Mouse (Mus musculus) midbrain, embryonic 11.5 days (tissue): ENCODE results near the gene C1qtnf2. TPM values are rescaled to one million over a fixed set of nuclear protein-coding genes. Genes with fewer than 3 reads are reported as not detected.

ENCODE experiments used
- ATAC-seq: fragments of 200-750 bp; cut with Nextera tagmentation; 2 replicates; pipeline ENCODE4 v1.8.0; 2017; ENCODE audit warnings: moderate TSS enrichment, moderate library complexity; ENCODE audit not compliant: low FRiP score
- DNase-seq: peaks from one replicate; pipeline ENCODE4 v3.0.0; 2015; ENCODE audit warnings: low spot score; ENCODE audit errors: missing footprints
- H3K27ac ChIP-seq: fragments of 300-500 bp; sonication (generic); 2 replicates; pipeline ENCODE4 v1.5.1; 2014; ENCODE audit warnings: low read depth, low read length
- H3K27me3 ChIP-seq: fragments of 300-500 bp; sonication (generic); 2 replicates; pipeline ENCODE4 v1.6.1; 2014; ENCODE audit warnings: mild to moderate bottlenecking, low read length, moderate library complexity, mixed read lengths; ENCODE audit not compliant: control insufficient read depth, insufficient read depth
- H3K36me3 ChIP-seq: fragments of 300-500 bp; sonication (generic); 2 replicates; pipeline ENCODE4 v1.6.1; 2014; ENCODE audit warnings: mild to moderate bottlenecking, low read length, moderate library complexity, mixed read lengths; ENCODE audit not compliant: control insufficient read depth, insufficient read depth
- H3K4me1 ChIP-seq: fragments of 300-500 bp; sonication (generic); 2 replicates; pipeline ENCODE4 v1.6.1; 2014; ENCODE audit warnings: low read length; ENCODE audit not compliant: control insufficient read depth, insufficient read depth
- H3K4me2 ChIP-seq: fragments of 300-500 bp; sonication (generic); 2 replicates; pipeline ENCODE4 v1.6.1; 2014; ENCODE audit warnings: mild to moderate bottlenecking, moderate library complexity
- H3K4me3 ChIP-seq: fragments of 300-500 bp; sonication (generic); 2 replicates; pipeline ENCODE4 v1.5.1; 2014; ENCODE audit warnings: low read depth, low read length
- H3K9ac ChIP-seq: fragments of 300-500 bp; sonication (generic); 2 replicates; pipeline ENCODE4 v1.6.1; 2014; ENCODE audit warnings: low read length
- H3K9me3 ChIP-seq: fragments of 300-500 bp; sonication (generic); 2 replicates; pipeline ENCODE4 v1.6.1; 2016; ENCODE audit warnings: low read length; ENCODE audit not compliant: control insufficient read depth
- WGBS: fragments of 180-500 bp; shearing (Covaris S2); extraction: QIAGEN DNeasy Blood & Tissue Kit; methylation state at CpG from one replicate; pipeline ENCODE4 v1.1.7; 2014; 5-methylcytosine and 5-hydroxymethylcytosine counted together
- polyA plus RNA-seq: library from polyadenylated mRNA; unstranded; fragments of >200 nt; fragmentation: Nextera tagmentation; extraction: Ambion mirVana; gene quantifications from 2 replicates; pipeline ENCODE4 v1.2.1, GENCODE M21; 2014

Gene C1qtnf2
- polyA plus RNA-seq, 1 experiment from 2014 or later: 2.7 TPM

DNA sequence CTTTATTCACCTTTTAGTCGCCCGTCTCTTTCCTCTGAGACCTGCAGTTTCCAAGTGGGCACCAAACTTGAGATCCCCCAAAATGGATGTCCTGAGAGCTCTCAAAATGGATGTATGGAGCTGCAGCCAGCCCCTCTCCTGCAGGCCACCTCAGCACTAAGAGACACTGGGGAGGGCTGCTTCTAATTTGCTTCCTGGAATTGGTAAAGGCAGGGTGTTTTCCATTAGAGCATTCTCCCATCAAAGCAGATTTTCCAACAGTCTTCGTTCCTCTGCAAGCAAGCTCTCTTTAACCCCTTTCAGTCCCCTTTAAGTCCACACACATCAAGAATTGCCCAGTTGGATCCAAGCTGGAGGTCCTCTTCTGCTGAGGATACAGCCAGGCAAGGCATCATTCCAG is 5.3 kb downstream of the C1qtnf2 start:
- no peaks in the 10 kb centered on the region for H3K36me3 ChIP-seq
- no peak overlapping the region for H3K27ac ChIP-seq
- 86% methylated on average over 3 of the region's 3 CpGs for WGBS
- ATAC-seq (no peak), DNase-seq (no peak)
- no peak overlapping the region for H3K4me3 ChIP-seq
- no peaks in the 10 kb centered on the region for H3K27me3 ChIP-seq
- peaks cover 3% of the 10 kb centered on the region; the same call in 1 of the 2 replicates for H3K4me1 ChIP-seq
- H3K9me3 ChIP-seq: no peaks in the 10 kb centered on the region
- no peak overlapping the region for H3K4me2 ChIP-seq
- H3K9ac ChIP-seq: no peak overlapping the region

DNA sequence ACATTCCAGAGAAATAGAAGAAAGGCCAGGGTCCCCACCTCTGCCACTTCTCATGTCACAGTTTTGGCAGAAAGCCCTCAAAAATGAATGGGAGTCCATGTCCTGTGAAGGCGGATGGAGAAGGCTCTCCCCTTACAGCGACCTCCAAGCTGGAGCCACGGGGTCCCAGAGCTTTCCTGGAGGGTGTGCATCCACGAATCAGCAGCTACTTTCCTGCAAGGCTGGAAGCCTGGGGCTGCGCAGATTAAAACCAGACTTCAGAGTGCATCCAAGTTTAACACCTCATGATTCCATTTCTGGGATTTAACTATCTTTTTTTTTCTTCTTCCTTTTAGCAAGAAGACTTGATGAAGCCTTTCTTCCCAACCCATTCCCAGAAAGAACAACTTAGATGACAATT is 6.5 kb downstream of the C1qtnf2 start:
- Histone ChIP-seq H3K4me2 (no peak overlapping the region), H3K4me3 (no peak overlapping the region), H3K36me3 (no peaks in the 10 kb centered on the region), H3K9ac (no peak overlapping the region), H3K27me3 (no peaks in the 10 kb centered on the region), H3K27ac (no peak overlapping the region), H3K9me3 (no peaks in the 10 kb centered on the region), H3K4me1 (no peaks in the 10 kb centered on the region)
- DNase-seq: no peak
- 58% methylated on average over 5 of the region's 5 CpGs for WGBS
- no peak for ATAC-seq

DNA sequence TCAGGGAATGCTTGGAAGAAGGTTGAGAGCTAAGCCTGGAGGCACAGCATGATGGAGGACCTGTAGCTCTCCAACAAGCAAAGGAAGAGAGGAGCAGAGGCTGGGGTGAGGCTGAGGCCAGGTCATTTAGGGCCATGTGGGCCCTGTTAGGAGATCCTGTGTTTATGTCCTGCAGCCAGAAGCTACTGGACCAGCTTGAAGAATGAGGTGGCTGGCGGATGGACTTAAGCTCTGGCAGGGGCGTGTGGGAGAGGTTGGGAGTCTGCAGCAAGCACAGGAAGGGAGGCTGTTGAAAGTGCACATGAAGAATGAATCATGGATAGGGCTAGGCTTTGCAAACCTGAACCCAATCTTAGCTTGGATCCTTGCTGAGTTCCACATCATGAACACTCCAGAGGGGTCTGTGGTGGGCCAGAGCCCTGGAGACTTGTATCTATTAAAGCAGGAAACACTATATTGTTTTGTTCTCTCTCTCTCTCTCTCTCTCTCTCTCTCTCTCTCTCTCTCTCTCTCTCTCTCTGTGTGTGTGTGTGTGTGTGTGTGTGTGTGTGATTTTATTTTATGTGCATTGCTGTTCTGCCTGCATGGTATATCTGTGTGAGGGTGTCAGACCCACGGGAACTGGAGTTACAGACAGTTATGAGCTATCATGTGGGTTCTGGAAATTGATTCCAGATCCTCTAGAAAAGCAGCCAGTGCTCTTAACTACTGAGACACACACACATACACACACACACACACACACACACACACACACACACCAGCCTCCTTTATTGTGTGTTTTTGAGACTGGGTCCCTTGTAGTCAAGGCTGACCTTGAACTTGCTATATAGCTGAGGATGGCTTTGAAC is 7.8 kb downstream of the C1qtnf2 start:
- H3K4me2 ChIP-seq: no peak overlapping the region
- no peak overlapping the region for H3K4me3 ChIP-seq
- no peaks in the 10 kb centered on the region for H3K27me3 ChIP-seq
- no peaks in the 10 kb centered on the region for H3K9me3 ChIP-seq
- H3K36me3 ChIP-seq: no peaks in the 10 kb centered on the region
- no peaks in the 10 kb centered on the region for H3K4me1 ChIP-seq
- ATAC-seq (no peak), DNase-seq (no peak)
- 53% methylated on average over 3 of the region's 3 CpGs for whole genome bisulfite sequencing
- no peak overlapping the region for H3K9ac ChIP-seq
- no peak overlapping the region for H3K27ac ChIP-seq

DNA sequence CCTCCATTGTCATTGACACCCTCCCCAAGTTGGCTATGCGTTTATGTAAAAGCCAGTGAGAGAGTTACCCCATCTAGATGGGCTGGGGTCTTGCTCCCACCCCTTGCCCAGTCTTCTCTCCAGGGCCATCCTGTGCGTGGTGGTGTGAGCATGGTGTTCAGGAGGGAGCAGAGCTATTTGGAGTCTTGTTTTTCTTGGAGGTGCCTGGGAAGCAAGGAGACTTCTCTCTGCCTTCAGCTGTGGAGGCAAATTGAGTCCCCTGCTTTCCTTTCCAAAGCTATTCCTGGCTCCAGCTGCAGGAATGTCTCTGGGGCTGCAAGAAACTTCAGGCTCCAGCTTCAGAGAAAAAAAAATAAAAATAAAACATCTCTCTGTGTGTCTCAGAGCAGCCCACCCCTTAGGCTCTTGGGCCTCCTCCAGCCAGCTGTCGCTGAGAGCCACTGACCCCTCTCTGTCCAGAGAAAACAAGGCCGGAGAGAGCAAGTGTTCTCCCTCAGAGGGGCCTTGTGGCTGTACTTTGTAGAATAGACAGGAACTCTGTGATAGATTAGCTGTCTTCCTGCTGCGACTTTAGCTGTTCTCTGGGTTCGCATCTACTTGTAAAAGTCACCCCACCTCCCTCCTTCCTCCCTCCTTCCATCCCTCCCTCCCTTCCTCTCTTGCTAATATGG is 9.2 kb downstream of the C1qtnf2 start:
- Histone ChIP-seq H3K9ac (no peak overlapping the region), H3K27ac (no peak overlapping the region), H3K27me3 (no peaks in the 10 kb centered on the region), H3K4me2 (no peak overlapping the region), H3K4me1 (no peaks in the 10 kb centered on the region), H3K36me3 (no peaks in the 10 kb centered on the region), H3K9me3 (no peaks in the 10 kb centered on the region), H3K4me3 (no peak overlapping the region)
- DNase-seq (no peak), ATAC-seq (no peak)
- 60% methylated on average over 6 of the region's 6 CpGs for WGBS

DNA sequence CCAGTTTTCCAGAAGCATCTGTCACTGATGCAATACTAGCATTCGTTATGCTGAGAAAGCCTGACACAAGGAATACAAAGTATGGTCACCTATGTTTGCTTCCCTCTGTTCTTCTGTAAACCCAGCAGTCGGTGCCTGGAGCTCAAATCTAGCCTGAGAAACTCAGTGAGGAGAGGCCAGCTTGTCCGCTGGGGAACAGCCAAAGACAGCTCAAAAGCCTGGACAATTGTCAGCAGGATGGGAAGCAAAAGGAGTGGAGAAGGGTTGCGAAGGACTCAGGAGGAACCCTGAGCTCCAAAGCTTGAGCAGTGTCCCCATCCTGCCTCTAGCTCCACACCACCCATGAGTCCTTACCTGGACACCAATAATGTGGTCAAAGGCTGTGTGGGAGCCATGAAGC is 10.0 kb downstream of the C1qtnf2 start:
- H3K4me3 ChIP-seq: no peak overlapping the region

DNA sequence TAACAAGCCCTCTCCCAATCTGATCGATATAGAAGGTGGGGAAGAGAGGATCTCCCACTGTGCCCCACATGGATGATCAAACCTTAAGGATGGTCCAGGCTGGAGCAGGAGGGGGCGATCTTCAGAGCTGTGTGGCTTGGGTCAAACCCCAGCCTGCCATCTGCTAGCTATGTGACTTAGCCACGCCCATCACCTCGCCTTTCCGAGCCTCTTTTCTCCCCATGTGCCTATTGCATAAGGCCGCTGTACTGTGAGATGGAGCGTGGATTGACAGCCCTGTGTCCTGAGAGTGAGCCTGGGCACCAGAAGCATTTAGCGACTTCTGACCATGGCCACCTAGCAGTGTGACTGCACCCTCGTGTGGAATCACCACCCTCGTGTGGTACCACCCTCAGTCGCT is 10.6 kb downstream of the C1qtnf2 start:
- no peak overlapping the region for H3K4me3 ChIP-seq
- H3K36me3 ChIP-seq: no peaks in the 10 kb centered on the region
- H3K27me3 ChIP-seq: no peaks in the 10 kb centered on the region
- H3K27ac ChIP-seq: no peak overlapping the region
- ATAC-seq (peak; percentile 66), DNase-seq (no peak)
- no peak overlapping the region for H3K4me2 ChIP-seq
- no peaks in the 10 kb centered on the region for H3K4me1 ChIP-seq
- no peak overlapping the region for H3K9ac ChIP-seq
- 39% methylated on average over 11 of the region's 11 CpGs for WGBS
- H3K9me3 ChIP-seq: no peaks in the 10 kb centered on the region

More for the DNA sequence above, 10.0 kb downstream of the C1qtnf2 start:
- no peak overlapping the region for H3K27ac ChIP-seq
- no peak overlapping the region for H3K4me2 ChIP-seq
- no peaks in the 10 kb centered on the region for H3K4me1 ChIP-seq
- H3K9me3 ChIP-seq: no peaks in the 10 kb centered on the region
- no peaks in the 10 kb centered on the region for H3K27me3 ChIP-seq
- DNase-seq: no peak
- WGBS: 85% methylated on average over 4 of the region's 4 CpGs
- no peak overlapping the region for H3K9ac ChIP-seq
- H3K36me3 ChIP-seq: no peaks in the 10 kb centered on the region
- ATAC-seq: no peak; the same call in 1 of the 2 replicates

DNA sequence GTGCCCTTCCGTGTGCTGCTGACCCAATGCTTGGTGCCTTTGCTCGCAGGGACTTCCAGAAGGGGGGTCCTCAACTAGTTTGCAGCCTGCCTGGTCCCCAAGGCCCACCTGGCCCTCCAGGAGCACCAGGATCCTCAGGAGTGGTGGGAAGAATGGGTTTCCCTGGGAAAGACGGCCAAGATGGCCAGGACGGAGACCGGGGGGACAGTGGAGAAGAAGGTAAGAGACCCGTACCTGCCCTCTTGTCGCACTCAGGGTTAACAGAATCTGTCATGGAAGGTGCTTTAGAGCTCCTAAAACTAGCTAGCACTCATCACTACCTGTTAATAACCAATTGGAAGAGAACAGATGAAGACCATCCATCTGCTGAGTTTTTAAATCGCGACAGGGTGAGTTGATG is 11.8 kb downstream of the C1qtnf2 start:
- no peaks in the 10 kb centered on the region for H3K36me3 ChIP-seq
- H3K9me3 ChIP-seq: no peaks in the 10 kb centered on the region
- no peaks in the 10 kb centered on the region for H3K4me1 ChIP-seq
- no peak overlapping the region for H3K4me2 ChIP-seq
- 92% methylated on average over 9 of the region's 9 CpGs for WGBS
- H3K27me3 ChIP-seq: no peaks in the 10 kb centered on the region
- H3K9ac ChIP-seq: no peak overlapping the region
- DNase-seq (no peak), ATAC-seq (no peak)
- H3K4me3 ChIP-seq: no peak overlapping the region
- H3K27ac ChIP-seq: no peak overlapping the region

DNA sequence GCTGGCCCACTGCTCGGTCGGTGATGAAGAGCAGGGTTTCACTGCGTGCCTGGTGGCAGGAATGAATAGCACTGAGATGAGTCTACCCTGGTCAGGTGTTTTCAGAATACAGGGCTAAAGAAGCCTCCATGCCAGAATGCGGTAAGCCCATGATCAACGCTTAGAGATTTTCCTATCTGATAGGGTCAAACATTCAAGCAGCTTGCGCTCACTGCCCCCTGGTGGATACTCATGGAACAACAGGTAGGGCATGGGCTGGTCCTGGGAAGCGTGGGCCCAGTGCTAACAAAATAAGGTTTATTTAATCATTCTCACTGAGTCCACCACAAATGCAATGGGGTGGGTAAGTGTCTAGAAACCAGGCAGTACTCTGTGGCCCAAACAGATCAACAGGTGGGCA is 18.6 kb downstream of the C1qtnf2 start:
- no peak overlapping the region for H3K4me3 ChIP-seq
- H3K4me1 ChIP-seq: no peaks in the 10 kb centered on the region
- DNase-seq: peak; percentile 99
- H3K36me3 ChIP-seq: no peaks in the 10 kb centered on the region
- no peaks in the 10 kb centered on the region for H3K9me3 ChIP-seq
- no peak overlapping the region for H3K9ac ChIP-seq
- no peak overlapping the region for H3K27ac ChIP-seq
- no peak overlapping the region for H3K4me2 ChIP-seq
- H3K27me3 ChIP-seq: no peaks in the 10 kb centered on the region
- ATAC-seq: peak; percentile 47
- WGBS: 29% methylated on average over 7 of the region's 7 CpGs

DNA sequence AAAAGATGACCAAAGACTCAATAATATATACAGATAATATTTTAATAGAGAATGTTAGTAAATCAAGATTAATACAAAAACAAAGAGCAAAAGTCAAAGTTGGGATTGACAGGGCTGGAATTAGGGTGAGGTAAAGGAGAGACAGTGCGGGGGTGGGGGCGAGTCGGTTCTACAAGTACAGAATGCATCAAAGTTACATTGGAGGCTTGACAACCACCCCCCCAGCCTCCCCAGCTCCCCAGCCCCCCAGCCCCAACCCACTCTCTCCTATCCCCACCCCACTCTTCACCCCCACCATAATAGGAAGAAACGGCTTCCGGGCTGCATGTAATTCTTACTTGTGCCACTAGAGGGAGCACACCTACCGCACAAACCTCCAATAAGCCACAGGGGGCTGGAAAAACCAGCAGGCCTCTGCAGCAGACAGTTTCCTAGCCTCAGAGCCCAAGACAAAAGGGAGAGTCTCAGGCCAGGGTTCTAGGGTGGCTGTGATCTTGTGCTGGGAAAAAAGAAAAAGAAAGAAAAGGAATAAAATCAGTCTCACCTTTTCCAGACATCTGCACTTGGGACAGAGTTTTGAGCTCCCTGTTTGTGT is 19.8 kb downstream of the C1qtnf2 start:
- WGBS: 22% methylated on average over 6 of the region's 6 CpGs
- no peak overlapping the region for H3K4me3 ChIP-seq
- no peaks in the 10 kb centered on the region for H3K4me1 ChIP-seq
- no peak overlapping the region for H3K27ac ChIP-seq
- DNase-seq: peak; percentile 98
- H3K9ac ChIP-seq: peak overlapping the region; percentile 40
- H3K27me3 ChIP-seq: no peaks in the 10 kb centered on the region
- no peak overlapping the region for H3K4me2 ChIP-seq
- H3K36me3 ChIP-seq: no peaks in the 10 kb centered on the region
- H3K9me3 ChIP-seq: peaks cover 3% of the 10 kb centered on the region; the same call in 1 of the 2 replicates
- peak; percentile 89 for ATAC-seq
